Mouse (Mus musculus) olfactory bulb, adult 2 months (tissue): ENCODE measurements around the gene Bnc2. TPM values are rescaled to one million over a fixed set of nuclear protein-coding genes. Genes with fewer than 3 reads are reported as not detected.

Source experiments
- H3K27ac ChIP-seq: fragments of 200-500 bp; 2 replicates; pipeline ENCODE4 v1.5.1; 2012; ENCODE audit warnings: low read depth, low read length; ENCODE audit not compliant: insufficient read depth
- H3K4me1 ChIP-seq: fragments of 200-500 bp; 2 replicates; pipeline ENCODE4 v1.6.1; 2012; ENCODE audit warnings: low read length; ENCODE audit not compliant: control insufficient read depth, insufficient read depth
- H3K4me3 ChIP-seq: fragments of 200-500 bp; 2 replicates; pipeline ENCODE4 v1.5.1; 2012; ENCODE audit warnings: mild to moderate bottlenecking, low read depth, low read length, moderate library complexity; ENCODE audit not compliant: insufficient read depth
- CTCF ChIP-seq: fragments of 200-500 bp; IDR thresholded peaks from 2 replicates; pipeline ENCODE4 v1.5.1; 2012; ENCODE audit warnings: low read depth, mild to moderate bottlenecking, low read length, moderate library complexity; ENCODE audit not compliant: insufficient read depth
- POLR2A ChIP-seq: fragments of 200-500 bp; IDR thresholded peaks from 2 replicates; pipeline ENCODE4 v1.6.1; 2012; ENCODE audit warnings: mild to moderate bottlenecking, low read depth, low read length, moderate library complexity; ENCODE audit not compliant: insufficient read depth
- WGBS: fragments of 180-500 bp; shearing (Covaris S2); methylation state at CpG from one replicate; pipeline ENCODE4 v1.1.7; 2018; 5-methylcytosine and 5-hydroxymethylcytosine counted together
- polyA plus RNA-seq: library from polyadenylated mRNA; stranded (reverse); fragments of >200 nt; gene quantifications from 2 replicates; pipeline ENCODE4 v1.2.4, GENCODE M21; 2012; ENCODE audit warnings: low replicate concordance; ENCODE audit not compliant: missing spikeins, insufficient read depth, insufficient read length

Gene Bnc2
- polyA plus RNA-seq, 1 experiment = not detected

DNA sequence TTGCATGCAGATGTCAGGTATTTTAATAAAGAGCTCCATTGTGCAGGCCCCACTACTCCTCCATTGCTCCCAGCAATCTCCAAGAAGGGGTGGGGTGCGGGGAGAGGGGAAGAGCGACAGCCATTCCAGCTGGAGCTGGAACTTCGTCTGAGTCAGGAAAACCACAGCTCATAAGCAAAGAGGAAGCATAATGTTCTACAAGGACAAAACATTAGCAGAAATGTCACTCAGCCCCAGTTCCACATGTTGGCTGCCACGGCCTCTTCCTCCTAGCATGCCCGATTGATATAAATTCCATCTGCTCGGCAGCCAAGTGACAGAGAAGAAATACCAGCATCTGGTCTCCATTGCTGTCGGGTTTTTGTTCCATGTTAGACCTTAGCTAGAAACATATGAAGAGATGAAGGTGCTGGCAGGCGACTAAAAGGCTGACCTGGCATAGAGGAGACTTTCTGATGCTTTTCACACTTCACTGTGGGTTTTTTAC lies 312.7 kb downstream of the Bnc2 start:
- Histone ChIP-seq H3K4me1 (no peaks in the 10 kb centered on the region), H3K27ac (no peak overlapping the region), H3K4me3 (no peak overlapping the region)
- WGBS = 71% methylated on average over 8 of the region's 8 CpGs
- TF ChIP-seq CTCF (no peak), POLR2A (no peak)

DNA sequence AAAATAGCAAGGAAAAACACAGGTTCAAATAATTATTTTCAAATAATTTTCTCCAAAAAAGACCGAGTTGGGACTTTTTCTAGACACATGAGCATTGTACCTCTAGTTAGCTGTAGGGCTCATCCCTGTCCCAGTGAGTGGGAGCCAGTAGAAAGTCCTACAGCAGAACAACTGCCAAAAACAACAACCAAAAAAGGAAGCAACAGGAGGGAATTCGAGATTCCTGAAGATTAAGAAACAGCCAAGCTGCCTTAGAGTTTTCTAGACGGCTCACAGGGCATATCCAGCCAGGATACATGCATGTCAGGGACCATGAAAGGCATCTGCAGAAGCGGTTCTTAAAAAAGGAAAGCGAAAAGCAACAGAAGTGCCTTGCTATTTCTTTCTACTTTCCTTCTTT lies 313.9 kb downstream of the Bnc2 start:
- WGBS = 78% methylated on average over 5 of the region's 5 CpGs
- H3K4me3 ChIP-seq = no peak overlapping the region
- 0 out of 2 replicates have a peak, but pooled peaks cover 3% of the 10 kb centered on the region for H3K4me1 ChIP-seq
- no peak overlapping the region for H3K27ac ChIP-seq
- no peak for TF ChIP-seq CTCF
- TF ChIP-seq POLR2A = no peak

DNA sequence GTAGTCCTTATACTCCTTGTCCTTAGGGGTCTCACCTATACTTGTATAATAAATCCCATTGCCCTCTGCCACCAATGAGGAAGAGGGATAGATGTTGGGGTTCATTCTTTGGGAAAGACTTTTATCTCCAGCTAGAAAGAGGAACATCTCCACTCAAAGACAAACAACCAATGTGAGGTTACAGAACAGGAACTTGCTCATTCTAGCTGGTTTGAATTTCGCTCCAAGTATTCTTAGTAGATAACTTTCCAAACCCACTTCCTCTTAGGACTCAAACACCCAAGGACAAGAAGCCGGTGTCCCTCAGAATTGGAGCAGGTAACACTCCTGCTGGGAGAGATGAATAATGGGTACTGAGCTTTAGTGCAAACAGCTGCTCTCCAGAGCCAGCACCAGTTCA lies 315.1 kb downstream of the Bnc2 start:
- 0 out of 2 replicates have a peak, but pooled peaks cover 3% of the 10 kb centered on the region for H3K4me1 ChIP-seq
- 90% methylated on average over 2 of the region's 2 CpGs for WGBS
- no peak overlapping the region for H3K27ac ChIP-seq
- TF ChIP-seq POLR2A (no peak), CTCF (no peak)
- H3K4me3 ChIP-seq = no peak overlapping the region

DNA sequence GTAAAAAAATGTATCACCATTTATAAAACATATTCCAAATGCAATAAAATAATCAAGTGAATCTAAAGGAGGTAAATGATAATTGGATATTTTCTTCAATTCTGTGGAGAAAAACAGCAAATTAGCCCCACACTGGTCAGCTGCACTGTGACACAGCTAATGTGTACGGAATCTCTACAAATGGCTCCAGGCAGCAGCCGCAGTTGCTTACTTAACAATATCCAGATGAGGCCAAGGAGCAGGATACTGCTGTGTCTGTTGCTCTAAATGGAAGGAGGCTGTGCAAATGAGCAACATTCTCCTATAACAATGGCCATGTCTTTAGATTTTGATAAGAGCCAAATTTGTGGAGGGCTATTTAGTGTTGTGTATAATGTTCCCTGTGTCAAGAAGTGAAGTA lies 316.9 kb downstream of the Bnc2 start:
- TF ChIP-seq CTCF (no peak), POLR2A (no peak)
- Histone ChIP-seq H3K4me1 (0 out of 2 replicates have a peak, but pooled peaks cover 3% of the 10 kb centered on the region), H3K27ac (no peak overlapping the region), H3K4me3 (no peak overlapping the region)
- 83% methylated on average over 2 of the region's 2 CpGs for WGBS

DNA sequence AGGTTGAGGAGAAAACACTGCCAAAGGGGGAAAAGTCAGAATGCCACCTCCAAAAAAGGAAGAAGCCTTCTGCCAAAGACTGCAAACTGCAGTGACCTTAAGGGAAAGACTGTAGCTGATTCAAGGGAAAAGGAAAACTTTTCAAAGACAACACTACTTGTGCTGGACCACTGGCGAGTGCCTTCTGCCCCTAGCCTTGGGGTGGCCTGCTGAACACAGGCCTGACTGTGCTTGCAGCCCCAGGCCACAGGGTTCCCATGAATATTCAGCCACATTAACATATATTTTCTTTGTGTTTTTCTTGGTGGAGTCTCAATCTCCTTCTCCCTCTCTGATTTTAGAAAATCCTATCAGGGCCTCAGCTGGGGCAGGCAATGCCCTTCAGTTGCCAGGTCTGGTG lies 317.7 kb downstream of the Bnc2 start:
- 0 out of 2 replicates have a peak, but pooled peaks cover 3% of the 10 kb centered on the region for H3K4me1 ChIP-seq
- WGBS = 84% methylated on average over 1 of the region's 1 CpGs
- H3K4me3 ChIP-seq = no peak overlapping the region
- H3K27ac ChIP-seq = no peak overlapping the region
- TF ChIP-seq POLR2A (no peak), CTCF (no peak)

DNA sequence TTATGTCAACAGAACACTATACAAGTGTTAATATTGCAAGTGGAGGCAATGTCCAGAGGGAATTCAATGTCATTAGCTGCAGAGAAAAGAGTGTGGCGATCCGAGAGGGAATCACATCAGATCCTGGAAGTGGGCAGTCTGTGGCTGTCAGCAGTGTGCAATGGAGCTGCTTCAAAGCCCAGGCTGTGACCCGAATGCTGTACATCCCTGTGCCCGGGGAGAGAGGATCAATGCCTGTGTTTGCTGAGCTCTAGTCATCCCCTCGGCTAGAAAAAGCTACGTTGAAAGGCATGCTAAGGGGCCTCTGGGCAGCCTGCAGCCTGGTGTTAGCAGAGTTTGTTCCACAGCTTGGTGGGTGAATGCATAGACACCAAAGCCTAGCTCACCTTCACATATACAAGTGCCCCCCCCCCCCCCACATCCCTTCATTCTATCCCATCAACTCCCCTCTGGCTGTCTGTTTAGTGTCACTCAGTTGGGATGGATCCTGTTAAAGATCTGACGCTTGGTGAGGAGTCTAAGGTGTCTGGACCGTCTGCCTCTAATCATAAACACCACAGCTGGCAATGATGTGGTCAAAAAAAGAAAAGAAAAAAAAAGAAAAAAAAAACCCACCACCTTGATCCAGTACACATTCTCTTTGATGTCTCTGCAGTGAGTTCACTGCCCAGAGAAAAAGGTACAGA lies 318.5 kb downstream of the Bnc2 start:
- 54% methylated on average over 8 of the region's 8 CpGs for WGBS
- H3K4me1 ChIP-seq = 0 out of 2 replicates have a peak, but pooled peaks cover 3% of the 10 kb centered on the region
- TF ChIP-seq POLR2A (no peak), CTCF (no peak)
- no peak overlapping the region for H3K4me3 ChIP-seq
- H3K27ac ChIP-seq = no peak overlapping the region

DNA sequence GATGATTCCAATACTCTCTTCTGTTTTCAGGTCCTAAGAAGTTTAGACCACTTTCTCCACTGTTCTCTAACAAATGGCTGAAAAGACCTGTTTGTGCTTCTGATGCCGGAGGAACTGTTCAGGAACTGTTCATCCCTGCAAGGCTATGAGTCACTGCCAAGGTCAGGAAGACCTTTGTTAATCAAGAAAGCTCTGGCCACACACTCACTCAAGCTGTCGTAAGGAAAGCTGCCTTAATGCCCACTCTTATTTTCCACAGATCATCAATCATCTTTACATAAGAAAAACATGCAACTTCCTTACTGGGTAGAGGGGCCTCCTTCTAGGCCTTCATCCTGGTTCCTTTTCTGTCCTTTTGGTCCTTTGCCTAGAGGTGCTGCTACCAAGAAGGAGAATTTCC lies 322.4 kb downstream of the Bnc2 start:
- peaks cover 3% of the 10 kb centered on the region; the same call in 1 of the 2 replicates for H3K4me1 ChIP-seq
- TF ChIP-seq POLR2A = no peak
- TF ChIP-seq CTCF = no peak
- WGBS = 87% methylated on average over 2 of the region's 2 CpGs

DNA sequence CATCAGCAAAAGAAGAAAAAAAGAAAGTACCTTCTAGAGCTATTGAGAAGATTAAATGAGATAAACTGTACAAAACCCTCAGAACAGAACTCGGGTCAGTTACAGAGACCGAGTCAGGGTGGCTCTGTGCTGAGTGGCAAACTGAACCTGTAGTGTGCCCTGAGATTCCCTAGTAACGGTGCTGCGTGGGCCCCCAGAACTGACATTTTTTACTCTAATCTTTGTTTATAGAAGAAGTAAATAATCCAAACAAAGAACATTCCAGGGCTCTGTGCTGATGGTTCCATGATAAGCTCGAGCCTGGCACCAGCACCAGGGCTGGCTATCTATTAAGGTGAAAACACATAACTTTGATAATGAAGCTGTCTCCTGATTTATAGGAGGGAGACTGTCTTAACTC lies 325.5 kb downstream of the Bnc2 start:
- Histone ChIP-seq H3K27ac (no peak overlapping the region), H3K4me1 (no peaks in the 10 kb centered on the region; the same call in 1 of the 2 replicates), H3K4me3 (no peak overlapping the region)
- 70% methylated on average over 5 of the region's 5 CpGs for WGBS
- TF ChIP-seq CTCF (no peak), POLR2A (no peak)

More for the DNA sequence above, 322.4 kb downstream of the Bnc2 start:
- no peak overlapping the region for H3K4me3 ChIP-seq
- H3K27ac ChIP-seq = no peak overlapping the region

DNA sequence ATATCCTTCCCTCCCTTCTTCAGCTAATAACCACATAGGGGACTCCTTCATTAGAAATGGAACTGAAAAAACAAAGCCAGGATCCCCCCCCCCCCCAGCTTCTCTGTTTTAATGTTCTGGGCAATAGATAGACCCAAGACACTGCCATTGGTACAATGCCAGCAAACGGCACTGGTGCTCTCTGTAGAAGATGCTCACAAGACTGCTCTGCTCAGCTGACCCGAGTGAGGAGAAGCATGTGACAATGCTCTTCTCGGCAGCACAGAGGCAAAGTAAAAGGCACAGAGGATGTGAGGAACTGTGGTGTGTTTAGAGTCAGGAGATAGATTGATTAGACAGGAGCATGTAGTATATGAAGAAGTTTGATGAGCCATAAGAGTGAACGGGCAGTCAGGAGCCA lies 335.9 kb downstream of the Bnc2 start:
- TF ChIP-seq POLR2A (no peak), CTCF (no peak)
- 69% methylated on average over 4 of the region's 4 CpGs for WGBS
- no peaks in the 10 kb centered on the region for H3K4me1 ChIP-seq
- no peak overlapping the region for H3K27ac ChIP-seq
- H3K4me3 ChIP-seq = no peak overlapping the region
